Mouse (Mus musculus): ENCODE results near the gene Zfp566.

Gene Zfp566

DNA sequence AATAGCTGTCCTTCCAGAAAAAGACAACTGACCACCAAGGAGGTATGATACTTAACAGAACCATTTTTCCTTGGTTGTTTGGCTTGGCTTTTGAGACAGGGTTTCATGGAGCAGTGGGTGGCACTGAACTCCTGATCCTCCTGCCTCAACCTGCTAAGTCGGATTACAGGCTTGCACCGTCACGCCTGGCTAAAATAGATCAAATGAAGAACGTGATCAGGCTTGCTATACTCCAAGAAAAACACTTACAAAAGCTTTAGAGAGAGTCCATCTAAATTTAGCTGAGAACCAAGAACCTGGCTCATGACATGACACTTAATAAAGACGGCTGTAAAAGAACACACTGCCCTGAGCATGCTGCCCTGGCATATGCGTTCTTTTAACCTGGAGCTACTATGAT lies 30.0 kb downstream of the Zfp566 start:
- DNase-seq (ENCODE audit: low spot score in 2 of 2), result no peak

DNA sequence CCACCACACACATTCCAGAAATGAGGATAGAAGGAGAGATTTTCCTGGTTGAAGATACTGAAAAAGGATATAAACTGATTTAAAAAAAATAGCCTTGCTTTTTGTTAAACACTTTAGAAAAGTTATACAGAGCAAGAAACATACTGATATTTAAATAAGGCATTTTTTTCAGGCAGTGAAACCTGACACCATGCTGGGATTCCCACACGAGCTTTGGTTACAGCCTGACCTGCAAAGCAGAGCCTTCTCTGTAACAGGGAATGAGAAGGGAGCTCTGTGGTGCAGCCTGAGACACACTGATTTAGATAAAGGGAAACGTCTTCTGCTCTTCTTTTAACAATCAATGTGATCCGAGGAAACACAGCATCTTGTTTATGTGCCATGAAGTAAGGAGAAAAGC lies 36.7 kb downstream of the Zfp566 start:
- DNase-seq (ENCODE audit: low spot score in 2 of 2), result no peak

DNA sequence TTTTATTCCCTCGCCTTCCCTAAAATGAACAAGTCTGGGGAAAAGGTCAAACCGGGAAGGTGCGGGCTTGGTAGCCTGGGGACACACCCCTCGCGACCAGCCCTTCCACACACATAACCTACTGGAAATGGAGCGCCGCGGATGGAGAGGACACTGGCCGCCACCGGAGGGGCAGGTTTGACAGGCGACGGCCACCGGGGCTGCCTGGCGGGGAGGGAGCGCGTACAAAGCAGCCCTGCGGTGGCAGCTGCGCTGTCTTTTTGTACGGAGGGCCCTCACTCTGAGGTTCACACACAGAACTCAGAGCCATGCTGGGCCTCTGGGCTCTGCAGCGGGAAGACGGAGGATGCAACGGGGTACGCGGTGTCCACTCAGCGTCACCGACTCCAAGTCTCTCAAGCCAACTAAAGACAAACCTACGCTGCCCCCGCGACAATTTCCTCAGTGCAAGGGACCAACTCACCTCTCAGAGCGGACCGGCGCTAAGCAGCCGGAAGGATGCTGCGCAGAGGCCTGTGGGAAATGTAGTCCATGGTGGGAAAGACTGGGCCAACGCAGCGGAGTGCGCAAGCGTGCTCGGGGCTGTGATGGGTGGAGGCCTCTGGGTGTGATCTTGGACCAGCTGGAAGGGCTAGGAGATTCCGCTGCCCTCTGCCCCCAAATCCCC lies 39.3 kb downstream of the Zfp566 start, which contains the start of gene Zfp14:
Zfp14 (minus strand) TSS at position 499 of the 667 bp plus-strand sequence.
- peak; percentile 93 to 94 for DNase-seq (ENCODE audit: low spot score in 2 of 2)

DNA sequence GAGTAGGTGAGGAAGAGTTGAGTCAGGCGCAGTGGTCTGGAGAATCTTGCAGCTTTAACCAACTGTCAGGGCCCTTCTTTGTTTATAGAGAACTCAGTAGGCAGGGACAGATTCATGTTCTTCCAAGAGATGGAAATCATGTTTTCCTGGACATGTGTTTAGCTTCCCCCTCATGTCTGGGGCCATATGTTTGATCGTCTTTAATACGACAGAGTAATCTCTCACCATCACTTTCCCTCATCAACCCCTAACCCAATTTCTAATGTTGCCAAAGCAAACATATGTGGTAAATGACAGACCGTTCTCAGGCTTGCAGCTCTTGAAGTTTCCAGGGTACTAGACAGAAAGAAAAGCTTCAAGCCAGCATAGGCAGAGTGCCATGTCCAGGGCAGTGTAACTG lies 42.2 kb downstream of the Zfp566 start:
- no peak for DNase-seq (ENCODE audit: low spot score in 2 of 2)

DNA sequence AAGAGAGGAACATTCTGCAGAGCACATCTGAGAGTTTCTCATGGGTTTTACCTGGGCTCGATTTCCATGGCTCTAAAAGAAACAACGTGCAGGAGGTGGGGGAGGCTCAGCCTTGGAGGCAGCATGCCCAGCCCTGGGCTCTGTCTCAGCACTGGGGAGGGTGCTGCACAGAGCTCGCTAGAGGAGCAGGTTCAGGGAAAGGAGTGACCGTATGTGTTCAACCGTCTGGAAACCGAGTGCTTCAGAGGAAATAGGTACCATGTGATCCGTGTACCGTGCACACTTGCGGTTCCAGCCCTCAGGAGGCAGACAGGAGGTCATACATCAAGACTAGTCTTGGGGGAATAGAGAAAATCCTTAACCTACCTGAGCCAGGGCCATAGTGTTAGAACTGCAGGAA lies 46.0 kb downstream of the Zfp566 start:
- DNase-seq (ENCODE audit: low spot score in 2 of 2), result no peak

DNA sequence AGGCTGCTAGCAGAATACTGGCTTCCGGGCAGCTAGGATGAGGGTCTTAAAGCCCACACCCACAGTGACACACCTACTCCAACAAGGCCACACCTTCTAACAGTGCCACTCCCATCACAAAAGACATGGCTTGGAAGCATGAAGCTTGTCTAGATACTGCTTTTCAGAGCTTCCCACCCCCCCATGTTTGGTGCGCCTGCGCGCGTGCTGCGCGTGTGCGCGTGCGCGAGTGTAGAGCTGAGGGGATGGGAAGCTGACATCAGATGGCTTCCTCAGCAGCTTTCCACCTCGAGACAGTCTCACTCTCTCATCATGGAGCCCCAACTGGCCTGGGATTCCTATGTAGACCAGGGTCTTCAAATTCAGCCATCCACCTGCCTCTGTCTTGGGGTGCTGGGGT lies 56.0 kb downstream of the Zfp566 start:
- DNase-seq (ENCODE audit: low spot score in 2 of 2), result no peak

DNA sequence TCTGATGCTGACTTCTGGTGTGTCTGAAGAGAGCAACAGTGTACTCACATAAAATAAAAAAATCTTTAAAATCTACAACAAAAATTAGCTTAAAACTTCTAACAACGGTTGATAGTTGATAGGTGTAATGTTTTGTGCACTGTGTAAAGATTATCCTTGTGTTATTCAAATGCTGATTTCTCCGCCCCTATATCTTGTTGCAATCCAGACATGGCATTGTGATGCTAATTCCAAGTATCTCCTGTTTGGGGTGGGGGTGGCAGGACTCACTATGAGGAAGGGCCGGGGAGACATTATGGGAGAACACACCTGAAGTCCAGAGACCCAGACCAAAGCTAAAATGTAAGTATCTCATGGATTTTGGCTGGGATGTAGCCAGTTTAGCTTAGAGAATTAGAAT lies 58.9 kb downstream of the Zfp566 start:
- no peak for DNase-seq (ENCODE audit: low spot score in 2 of 2)

DNA sequence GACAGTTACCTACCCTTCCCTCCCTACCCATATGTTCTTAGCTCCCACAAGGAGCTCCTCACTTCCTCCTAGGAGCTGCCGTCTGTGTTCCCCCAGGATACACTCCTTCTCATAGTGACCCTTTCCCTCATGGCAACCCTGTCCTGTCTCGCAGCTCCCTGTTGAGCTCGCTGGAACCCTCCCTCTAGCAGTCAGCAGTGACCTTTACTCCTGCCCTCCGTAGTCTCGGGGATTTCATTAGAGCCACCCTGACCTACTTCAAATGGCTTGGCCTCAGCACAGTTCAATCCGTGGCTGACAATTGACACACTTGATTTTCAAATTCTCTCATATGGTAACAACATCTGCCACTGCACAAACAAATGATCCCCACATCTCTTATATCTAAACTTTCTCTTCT lies 59.6 kb downstream of the Zfp566 start:
- DNase-seq (ENCODE audit: low spot score in 2 of 2), result no peak

DNA sequence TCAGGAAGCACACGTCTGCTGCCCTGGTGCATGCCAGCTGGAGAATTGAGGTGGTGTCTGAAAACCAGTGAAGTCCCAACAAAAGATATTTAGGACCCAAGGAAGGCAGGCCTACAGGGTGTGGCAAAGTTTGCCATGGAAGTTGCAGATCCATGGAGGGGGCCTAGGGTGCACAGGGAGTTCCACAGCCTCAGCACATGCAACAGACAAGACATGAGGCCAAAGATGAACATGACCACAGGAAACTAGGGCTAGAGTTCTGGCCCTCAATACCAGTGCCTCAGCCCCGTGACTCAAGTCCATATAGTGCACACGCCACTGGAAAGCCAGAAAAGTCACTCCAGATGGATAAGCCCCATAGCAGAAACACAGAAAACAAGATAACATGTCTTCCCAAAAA lies 61.8 kb downstream of the Zfp566 start:
- DNase-seq (ENCODE audit: low spot score in 2 of 2), result no peak

All from frontal cortex, postnatal 36 days (tissue).